ENCODE assay signal across 8 mouse cellular contexts in genomic region chr10:77970481-77970880, GRCm38 (mm10). TPM values are rescaled to one million over a fixed set of nuclear protein-coding genes. Genes with fewer than 3 reads are reported as not detected.
DNase-seq lines count a peak whose midpoint lies in the region; ATAC-seq lines count a peak whose summit lies in the region.

TSS of gene Trpm2 (minus strand) at chr10:77970563.

- H3K9me3 ChIP-seq in kidney, embryonic 15.5 days (replicated peaks), result no peaks in the 10 kb centered on the region
- no peaks in the 10 kb centered on the region for H3K9me3 ChIP-seq in forebrain, embryonic 14.5 days (replicated peaks; ENCODE audit: control insufficient read depth, low read length)
- H3K9me3 ChIP-seq in stomach, embryonic 16.5 days (replicated peaks; ENCODE audit: control insufficient read depth, low read length), result no peaks in the 10 kb centered on the region

- peak within 1 kb of the TSS; percentile 64 for H3K4me2 ChIP-seq in kidney, embryonic 15.5 days
- peak within 1 kb of the TSS; percentile 68 for H3K4me2 ChIP-seq in forebrain, embryonic 14.5 days (ENCODE audit: low read length)
- H3K4me2 ChIP-seq in stomach, embryonic 16.5 days (ENCODE audit: low read depth, low read length), result peak within 1 kb of the TSS; percentile 58

- no peak for DNase-seq in kidney, postnatal 10 days
- no peak for DNase-seq in forebrain, embryonic 14.5 days (ENCODE audit: low spot score)
- DNase-seq in layer of hippocampus, postnatal 14 days (ENCODE audit: low spot score in 2 of 2), result no peak
- peak; percentile 51 for DNase-seq in lung, postnatal 25 days (ENCODE audit: low spot score)
- DNase-seq in urinary bladder, postnatal 36 days (ENCODE audit: low spot score in 2 of 2), result no peak

- 73% methylated on average over 6 of the region's 6 CpGs for WGBS in kidney, embryonic 15.5 days
- 93% methylated on average over 6 of the region's 6 CpGs for WGBS in forebrain, embryonic 14.5 days
- 75% methylated on average over 6 of the region's 6 CpGs for WGBS in stomach, embryonic 16.5 days

- H3K4me3 ChIP-seq in kidney, embryonic 15.5 days (replicated peaks), result peak within 1 kb of the TSS; percentile 38
- H3K4me3 ChIP-seq in forebrain, embryonic 14.5 days (ENCODE audit: low read depth, low read length), result peak within 1 kb of the TSS; percentile 30
- peak within 1 kb of the TSS; percentile 34 for H3K4me3 ChIP-seq in stomach, embryonic 16.5 days (replicated peaks; ENCODE audit: low read length)

- H3K9ac ChIP-seq in kidney, embryonic 15.5 days, result 0 out of 2 replicates have a peak within 1 kb of the TSS, but pooled peaks have one; percentile 11
- peak within 1 kb of the TSS; percentile 58 for H3K9ac ChIP-seq in forebrain, embryonic 14.5 days (ENCODE audit: low read length)
- H3K9ac ChIP-seq in stomach, embryonic 16.5 days (ENCODE audit: low read length), result peak within 1 kb of the TSS; percentile 52

- peaks cover 33% of the 10 kb centered on the region for H3K27me3 ChIP-seq in kidney, embryonic 15.5 days
- peaks cover 3% of the 10 kb centered on the region; the same call in 1 of the 2 replicates for H3K27me3 ChIP-seq in forebrain, embryonic 14.5 days (replicated peaks; ENCODE audit: control insufficient read depth, insufficient read depth, low read length)
- H3K27me3 ChIP-seq in stomach, embryonic 16.5 days (ENCODE audit: control insufficient read depth, insufficient read depth, low read length), result peaks cover 13% of the 10 kb centered on the region

- H3K27ac ChIP-seq in kidney, embryonic 15.5 days, result no peak within 1 kb of the TSS
- H3K27ac ChIP-seq in forebrain, embryonic 14.5 days (ENCODE audit: low read depth, low read length), result no peak within 1 kb of the TSS
- H3K27ac ChIP-seq in stomach, embryonic 16.5 days (ENCODE audit: low read length), result no peak within 1 kb of the TSS; the same call in 1 of the 2 replicates

- ATAC-seq in kidney, embryonic 15.5 days (replicated peaks; ENCODE audit: low FRiP score), result no peak
- ATAC-seq in forebrain, embryonic 14.5 days, result no peak
- no peak; the same call in 1 of the 2 replicates for ATAC-seq in stomach, embryonic 16.5 days (ENCODE audit: insufficient read depth, low FRiP score)
- ATAC-seq in megakaryocyte-erythroid progenitor cell, adult 5-6 weeks (replicated peaks; ENCODE audit: low FRiP score, low TSS enrichment, poor library complexity, severe bottlenecking), result no peak

- H3K36me3 ChIP-seq in kidney, embryonic 15.5 days, result no peaks in the 10 kb centered on the region
- H3K36me3 ChIP-seq in forebrain, embryonic 14.5 days (ENCODE audit: control insufficient read depth, insufficient read depth, low read length), result no peaks in the 10 kb centered on the region
- no peaks in the 10 kb centered on the region for H3K36me3 ChIP-seq in stomach, embryonic 16.5 days (ENCODE audit: control insufficient read depth, insufficient read depth, low read length)

- peaks cover 8% of the 10 kb centered on the region for H3K4me1 ChIP-seq in kidney, embryonic 15.5 days
- no peaks in the 10 kb centered on the region; the same call in 1 of the 2 replicates for H3K4me1 ChIP-seq in forebrain, embryonic 14.5 days (ENCODE audit: control insufficient read depth, insufficient read depth, low read length)
- H3K4me1 ChIP-seq in stomach, embryonic 16.5 days (ENCODE audit: control insufficient read depth, insufficient read depth, low read length), result peaks cover 17% of the 10 kb centered on the region

RNA-seq across cellular contexts. Expression of gene Trpm2, which starts in this region (rescaled TPM):
- 0.32 and 0.97 TPM in 2 replicates for polyA plus RNA-seq in kidney, embryonic 15.5 days (2015; fragmentation: Nextera tagmentation; extraction: Ambion mirVana)
- polyA plus RNA-seq in forebrain, embryonic 14.5 days (2014; fragmentation: Nextera tagmentation; extraction: Ambion mirVana), result 1.4 and 2.8 TPM in 2 replicates
- total RNA-seq in layer of hippocampus, postnatal 14 days (2021), result 10 to 100 TPM; 31.3 to 32.6 TPM
- polyA plus RNA-seq in stomach, embryonic 16.5 days (2015; fragmentation: Nextera tagmentation; extraction: Ambion mirVana), result 1.1 and 1.5 TPM in 2 replicates
- total RNA-seq in megakaryocyte-erythroid progenitor cell, adult 5-6 weeks (2014; fragmentation: Nextera tagmentation), result 0.15 TPM in 1 of 2 replicates, not detected in the other
- 0.23 TPM in 1 of 2 replicates, not detected in the other for total RNA-seq in megakaryocyte-erythroid progenitor cell, adult 5-6 weeks (2017)

Comparison
In these comparisons a context has a peak if more than half of its experiments do, and no peak if none do; other contexts are left out.
1. RNA of gene Trpm2 (total RNA-seq): 31.3 to 32.6 TPM in layer of hippocampus, postnatal 14 days; 0.15 to 0.23 TPM in megakaryocyte-erythroid progenitor cell, adult 5-6 weeks; every median in the first group is over 10 times any median in the second.
2. Peak in every context shown above with its lines, with median percentiles within 50 percentile points of each other: H3K4me2 ChIP-seq, H3K4me3 ChIP-seq and H3K9ac ChIP-seq.